Mouse (Mus musculus) CH12.LX (cell line): ENCODE measurements at regions not wholly inside any gene's neighbourhood (a gene's known extent, or its start where the extent isn't known, plus 50 kb on each side); places are given as distances from the start of the nearest gene placed in this dataset.

Experiments used
- DNase-seq: peaks from one replicate; pipeline ENCODE4 v3.0.0-alpha.2; 2013; ENCODE audit errors: extremely low read depth
- H3K27ac ChIP-seq: 2 replicates; pipeline ENCODE4 v1.5.1; 2012; ENCODE audit warnings: low read depth, mild to moderate bottlenecking, control low read depth, moderate library complexity; ENCODE audit not compliant: insufficient read depth
- H3K27me3 ChIP-seq: replicated peaks from 2 replicates; pipeline ENCODE3; 2012; ENCODE audit warnings: inconsistent platforms
- H3K36me3 ChIP-seq, 2 experiments: replicated peaks in 1 of 2; 2 replicates each; pipeline versions ENCODE3 to v1.6.1; 2012; ENCODE audit warnings: inconsistent platforms in 1 of 2, low read length in 1 of 2, mild to moderate bottlenecking in 1 of 2, mixed read lengths in 1 of 2, moderate library complexity in 1 of 2; ENCODE audit not compliant: control insufficient read depth in 1 of 2, insufficient read depth in 1 of 2
- H3K4me1 ChIP-seq, 2 experiments: 2 replicates each; pipeline ENCODE4 v1.6.1; 2012; ENCODE audit warnings: inconsistent platforms in 1 of 2, moderate library complexity in 1 of 2; ENCODE audit not compliant: insufficient read depth in 2 of 2, control insufficient read depth in 1 of 2
- H3K4me2 ChIP-seq: 2 replicates; pipeline ENCODE4 v1.6.1; 2012; ENCODE audit warnings: low read depth, mild to moderate bottlenecking, control low read depth; ENCODE audit not compliant: poor library complexity, insufficient read depth, severe bottlenecking
- H3K4me3 ChIP-seq, 3 experiments: fragments of 150-350 bp in 1 of 3; sonication (generic) in 1 of 3; replicated peaks in 1 of 3; 2 replicates each; pipeline versions ENCODE3 to v1.5.1; 2011 to 2012; ENCODE audit warnings: low read depth in 2 of 3, low read length in 2 of 3, mild to moderate bottlenecking in 2 of 3, moderate library complexity in 2 of 3, control low read depth in 1 of 3, improper control_type of control experiment in 1 of 3, inconsistent platforms in 1 of 3, mixed read lengths in 1 of 3; ENCODE audit not compliant: poor library complexity in 1 of 3
- H3K79me2 ChIP-seq: replicated peaks from 2 replicates; pipeline ENCODE4 v1.6.1; 2012; ENCODE audit warnings: mild to moderate bottlenecking, moderate library complexity; ENCODE audit not compliant: control insufficient read depth, poor library complexity, insufficient read depth, severe bottlenecking; ENCODE audit errors: extremely low read depth
- H3K9ac ChIP-seq: 2 replicates; pipeline ENCODE4 v1.6.1; 2012; ENCODE audit warnings: low read depth, mild to moderate bottlenecking, control low read depth, moderate library complexity; ENCODE audit not compliant: insufficient read depth
- H3K9me3 ChIP-seq: replicated peaks from 2 replicates; pipeline ENCODE3; 2012; ENCODE audit warnings: low read length, inconsistent platforms, mixed read lengths
- BHLHE40 ChIP-seq: IDR thresholded peaks from 2 replicates; pipeline ENCODE4 v1.6.1; 2011; ENCODE audit warnings: mild to moderate bottlenecking, low read depth, low read length, improper control_type of control experiment
- CHD1 ChIP-seq: IDR thresholded peaks from 2 replicates; pipeline ENCODE4 v1.6.1; 2012; ENCODE audit warnings: low read depth, low read length, improper control_type of control experiment, inconsistent platforms
- CTCF ChIP-seq, 2 experiments: IDR thresholded peaks in 1 of 2; conservative IDR thresholded peaks in 1 of 2; 2 replicates each; pipeline ENCODE4 v1.5.1; 2011 to 2012; ENCODE audit warnings: low read depth in 2 of 2, low read length in 2 of 2, improper control_type of control experiment in 1 of 2, inconsistent platforms in 1 of 2, mild to moderate bottlenecking in 1 of 2, moderate library complexity in 1 of 2
- E2F4 ChIP-seq: IDR thresholded peaks from 2 replicates; pipeline ENCODE4 v1.6.1; 2011; ENCODE audit warnings: low read depth, low read length, improper control_type of control experiment; ENCODE audit not compliant: insufficient replicate concordance
- ELF1 ChIP-seq: IDR thresholded peaks from 2 replicates; pipeline ENCODE4 v1.6.1; 2014; ENCODE audit warnings: low read depth, mild to moderate bottlenecking, inconsistent platforms, low read length, improper control_type of control experiment
- ETS1 ChIP-seq: conservative IDR thresholded peaks from 2 replicates; pipeline ENCODE4 v1.6.1; 2012; ENCODE audit warnings: low read depth, mild to moderate bottlenecking, inconsistent platforms, low read length, improper control_type of control experiment, moderate library complexity
- HCFC1 ChIP-seq: IDR thresholded peaks from 2 replicates; pipeline ENCODE4 v1.6.1; 2012; ENCODE audit warnings: low read depth, mild to moderate bottlenecking, inconsistent platforms, low read length, improper control_type of control experiment
- IRF4 ChIP-seq: IDR thresholded peaks from 2 replicates; pipeline ENCODE4 v1.6.1; 2014; ENCODE audit warnings: low read depth, mild to moderate bottlenecking, inconsistent platforms, low read length, improper control_type of control experiment
- JUN ChIP-seq: IDR thresholded peaks from 2 replicates; pipeline ENCODE4 v1.6.1; 2011; ENCODE audit warnings: low read depth, mild to moderate bottlenecking, low read length, improper control_type of control experiment, moderate library complexity; ENCODE audit not compliant: insufficient read depth
- JUND ChIP-seq: conservative IDR thresholded peaks from 2 replicates; pipeline ENCODE4 v1.6.1; 2011; ENCODE audit warnings: low read depth, low read length, improper control_type of control experiment
- MAX ChIP-seq: IDR thresholded peaks from 2 replicates; pipeline ENCODE4 v1.6.1; 2011; ENCODE audit warnings: low read length, improper control_type of control experiment
- MXI1 ChIP-seq: IDR thresholded peaks from 2 replicates; pipeline ENCODE4 v1.6.1; 2011; ENCODE audit warnings: mild to moderate bottlenecking, low read depth, low read length, improper control_type of control experiment
- MYC ChIP-seq: IDR thresholded peaks from 2 replicates; pipeline ENCODE4 v1.6.1; 2011; ENCODE audit warnings: low read depth, mild to moderate bottlenecking, improper control_type of control experiment, low read length
- NELFE ChIP-seq: IDR thresholded peaks from 2 replicates; pipeline ENCODE4 v1.6.1; 2011; ENCODE audit warnings: low read depth, low read length, improper control_type of control experiment
- NRF1 ChIP-seq: IDR thresholded peaks from 2 replicates; pipeline ENCODE4 v1.6.1; 2014; ENCODE audit warnings: low read depth, mild to moderate bottlenecking, inconsistent platforms, low read length, improper control_type of control experiment, moderate library complexity
- POLR2AphosphoS2 ChIP-seq: IDR thresholded peaks from 2 replicates; pipeline ENCODE4 v1.6.1; 2011; ENCODE audit warnings: low read depth, low read length, improper control_type of control experiment
- RAD21 ChIP-seq: IDR thresholded peaks from 2 replicates; pipeline ENCODE4 v1.6.1; 2011; ENCODE audit warnings: low read depth, mild to moderate bottlenecking, low read length, improper control_type of control experiment, moderate library complexity
- RCOR1 ChIP-seq: conservative IDR thresholded peaks from 2 replicates; pipeline ENCODE4 v1.6.1; 2012; ENCODE audit warnings: low read depth, mild to moderate bottlenecking, inconsistent platforms, low read length, improper control_type of control experiment
- SIN3A ChIP-seq: IDR thresholded peaks from 2 replicates; pipeline ENCODE4 v1.6.1; 2012; ENCODE audit warnings: low read length, improper control_type of control experiment, inconsistent platforms
- SMC3 ChIP-seq: IDR thresholded peaks from 2 replicates; pipeline ENCODE4 v1.6.1; 2011; ENCODE audit warnings: low read depth, low read length, improper control_type of control experiment
- TBP ChIP-seq: conservative IDR thresholded peaks from 2 replicates; pipeline ENCODE4 v1.6.1; 2011; ENCODE audit warnings: low read depth, low read length, improper control_type of control experiment
- USF2 ChIP-seq: conservative IDR thresholded peaks from 2 replicates; pipeline ENCODE4 v1.6.1; 2011; ENCODE audit warnings: low read depth, low read length, improper control_type of control experiment
- ZC3H11A ChIP-seq: IDR thresholded peaks from 2 replicates; pipeline ENCODE4 v1.6.1; 2012; ENCODE audit warnings: low read depth, mild to moderate bottlenecking, inconsistent platforms, low read length, improper control_type of control experiment
- ZKSCAN1 ChIP-seq: IDR thresholded peaks from 2 replicates; pipeline ENCODE4 v1.6.1; 2012; ENCODE audit warnings: low read depth, inconsistent platforms, low read length, improper control_type of control experiment, borderline replicate concordance
- ZMIZ1 ChIP-seq: IDR thresholded peaks from 2 replicates; pipeline ENCODE4 v1.6.1; 2012; ENCODE audit warnings: low read depth, mild to moderate bottlenecking, inconsistent platforms, low read length, improper control_type of control experiment
- ZNF384 ChIP-seq: IDR thresholded peaks from 2 replicates; pipeline ENCODE4 v1.6.1; 2012; ENCODE audit warnings: low read depth, low read length, improper control_type of control experiment, inconsistent platforms
- dilution Hi-C: fragments of 300-500 bp; cut with MboI; formaldehyde crosslinking; loops from 2 replicates; pipeline ENCODE4 v1.14.3; 2020; ENCODE audit warnings: low sequenced_read_pairs; ENCODE audit not compliant: extremely low pct_unique_long_range_greater_than_20kb, extremely low pct_ligation_motif_present
- in situ Hi-C: fragments of 300-500 bp; cut with MboI; formaldehyde crosslinking; loops from 3 replicates; pipeline ENCODE4 v1.14.3; 2019; ENCODE audit warnings: low sequenced_read_pairs, low pct_ligation_motif_present, low pct_unique_long_range_greater_than_20kb, mixed read lengths

DNA sequence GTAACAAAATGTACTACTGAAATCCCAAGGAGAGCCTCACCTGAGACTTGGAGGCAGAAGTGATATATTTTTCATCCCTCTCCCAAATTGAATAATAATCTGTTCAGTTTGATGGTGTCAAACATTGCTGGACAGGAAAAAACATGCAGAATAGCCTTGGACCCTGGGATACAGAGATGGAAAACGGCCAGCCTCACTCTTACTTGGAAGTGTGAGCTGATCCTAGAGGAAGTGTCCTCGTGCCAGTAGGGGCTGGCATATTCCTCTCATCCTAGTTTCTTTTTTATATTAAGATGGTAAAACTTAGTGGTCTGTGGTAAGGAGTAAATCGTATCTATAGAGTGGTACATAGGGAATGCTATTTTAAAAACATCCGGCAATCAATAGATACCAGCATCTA lies 107.6 kb upstream of the Mpdz start:
- Histone ChIP-seq H3K4me2 (no peak overlapping the region), H3K27ac (no peak overlapping the region), H3K27me3 (no peaks in the 10 kb centered on the region), H3K9me3 (no peaks in the 10 kb centered on the region), H3K36me3 (no peaks in the 10 kb centered on the region), H3K4me3 (no peak overlapping the region), H3K79me2 (no peaks in the 10 kb centered on the region), H3K9ac (no peak overlapping the region), H3K4me1 (no peaks in the 10 kb centered on the region)
- dilution Hi-C loops (no loop called here), in situ Hi-C loops (loop anchor here (25.0 kb wide), 2 partner anchors 987 to 1387 kb away; no protein-coding TSS in a partner anchor)
- TF ChIP-seq MXI1 (no peak), SIN3A (no peak), MAX (no peak), ZNF384 (no peak), TBP (no peak), ZMIZ1 (no peak), ZC3H11A (no peak), MYC (no peak), ELF1 (no peak), ZKSCAN1 (no peak), RAD21 (no peak), NRF1 (no peak), BHLHE40 (no peak), RCOR1 (no peak), JUN (no peak), CHD1 (no peak), HCFC1 (no peak), E2F4 (no peak), IRF4 (no peak)
- no peak for DNase-seq

DNA sequence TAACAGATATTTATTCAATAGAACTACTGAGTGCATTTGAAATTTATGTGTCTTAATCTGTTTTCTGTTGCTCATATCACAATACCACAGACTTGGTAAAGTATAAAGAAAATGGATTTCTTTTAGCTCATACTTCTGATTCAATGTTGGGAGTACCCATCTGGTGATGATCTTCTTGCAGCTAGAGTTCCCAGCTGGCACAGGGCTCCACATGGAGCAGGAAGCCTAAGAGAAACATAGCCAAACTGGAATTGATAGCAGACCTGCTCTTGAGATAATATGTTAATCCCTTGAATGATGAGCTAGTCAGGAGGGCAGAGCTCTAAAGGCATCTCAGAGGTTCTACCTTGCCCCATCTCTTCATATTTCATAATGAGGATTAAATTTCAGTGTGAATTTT lies 97.9 kb upstream of the Mpdz start:
- dilution Hi-C loops = no loop called here
- in situ Hi-C loops = no loop called here

More for the DNA sequence above, 97.9 kb upstream of the Mpdz start:
- Histone ChIP-seq H3K9ac (no peak overlapping the region), H3K27me3 (no peaks in the 10 kb centered on the region), H3K4me2 (no peak overlapping the region), H3K9me3 (no peaks in the 10 kb centered on the region)
- no peak for DNase-seq
- TF ChIP-seq MYC = no peak
- no peak for TF ChIP-seq CHD1
- TF ChIP-seq NELFE = no peak
- no peak for TF ChIP-seq CTCF (conservative IDR thresholded peaks at IDR 0.05 in 1 of 2, IDR thresholded peaks at IDR 0.05 in 1 of 2; ENCODE audit: low read depth in 2 of 2, low read length in 2 of 2)
- no peak for TF ChIP-seq RCOR1
- no peak for TF ChIP-seq ZMIZ1
- no peak for TF ChIP-seq ZNF384
- TF ChIP-seq MXI1 = no peak
- no peak for TF ChIP-seq E2F4
- no peak for TF ChIP-seq JUND
- no peak for TF ChIP-seq ZC3H11A
- no peak for TF ChIP-seq IRF4
- no peak for TF ChIP-seq POLR2AphosphoS2
- no peak for TF ChIP-seq SIN3A
- no peak for TF ChIP-seq ELF1
- TF ChIP-seq SMC3 = no peak
- no peak for TF ChIP-seq ETS1
- no peak for TF ChIP-seq USF2
- no peak for TF ChIP-seq ZKSCAN1
- TF ChIP-seq, all 38 proteins: peak for 0
- no peaks in the 10 kb centered on the region for H3K36me3 ChIP-seq
- H3K4me3 ChIP-seq = no peak overlapping the region
- no peak overlapping the region for H3K27ac ChIP-seq
- H3K79me2 ChIP-seq = no peaks in the 10 kb centered on the region
- H3K4me1 ChIP-seq = no peaks in the 10 kb centered on the region
